In the genomic region with DNA sequence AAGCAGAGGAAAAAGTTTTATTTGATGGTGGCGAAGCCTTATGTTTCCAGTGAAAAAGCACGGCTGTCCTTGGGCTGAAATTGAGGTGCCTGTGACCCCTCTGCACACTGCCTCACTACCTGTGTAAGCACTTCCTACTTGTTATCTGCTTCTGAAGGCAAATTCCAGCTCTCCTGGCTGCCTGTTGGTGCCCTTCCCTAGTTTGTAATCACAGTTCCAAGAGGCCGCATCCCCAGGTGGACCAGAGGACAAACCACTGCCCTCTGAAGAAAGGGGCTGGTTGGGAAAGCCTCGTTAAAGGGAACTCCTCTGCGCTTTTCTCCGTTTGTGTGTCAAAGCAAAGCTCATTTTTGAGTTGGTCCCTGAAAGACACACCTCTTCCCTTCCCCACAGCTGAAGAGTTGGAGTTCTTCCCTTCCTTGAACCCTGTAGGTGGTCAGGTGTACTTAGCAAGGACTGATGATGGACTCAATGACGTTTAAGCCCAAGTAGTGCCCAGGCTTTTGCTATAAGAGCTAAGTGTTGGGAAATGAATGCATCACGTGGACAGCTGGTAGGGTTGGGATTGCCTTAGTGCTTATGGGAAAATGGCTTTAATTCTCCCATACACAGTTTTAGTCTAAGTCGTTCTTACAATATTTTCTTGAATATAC, we compare ENCODE assay signal across 9 mouse cellular contexts. TPM values are rescaled to one million over a fixed set of nuclear protein-coding genes. Genes with fewer than 3 reads are reported as not detected.
A peak's percentile ranks its signal among the peaks of the same experiment; 100 is the strongest.
DNase-seq lines count a peak whose midpoint lies in the region; ATAC-seq and TF ChIP-seq lines count a peak whose summit lies in the region.
"Had no signal": no experiment of that assay in that cellular context is flagged by ENCODE, and none has a peak within 500 bp of the region (broad histone marks: within the 10 kb centered on the region; RNA-seq: fewer than 3 reads in every experiment).

No protein-coding gene starts in this region.

- H3K9ac ChIP-seq in heart, postnatal 0 days (replicated peaks; ENCODE audit: low read depth, low read length), result no peak overlapping the region
- 0 out of 2 replicates have a peak overlapping the region, but pooled peaks have one; percentile 11 for H3K9ac ChIP-seq in liver, embryonic 13.5 days

- no peaks in the 10 kb centered on the region for H3K9me3 ChIP-seq in heart, postnatal 0 days (replicated peaks; ENCODE audit: control insufficient read depth, low read length)
- H3K9me3 ChIP-seq in liver, embryonic 13.5 days (replicated peaks), result no peaks in the 10 kb centered on the region
- H3K9me3 ChIP-seq: G1E had no signal

- no peak for DNase-seq in heart, postnatal 0 days (ENCODE audit: low spot score)
- DNase-seq in heart, adult 9 months (ENCODE audit: low spot score in 2 of 2), result no peak
- DNase-seq in kidney, adult 2 months, result peak; percentile 63
- no peak for DNase-seq in liver, embryonic 13.5 days
- no peak for DNase-seq in spleen, adult 18-20 months
- no peak for DNase-seq in right cerebral cortex, adult 18-20 months
- DNase-seq in urinary bladder, postnatal 36 days (ENCODE audit: low spot score in 2 of 2), result no peak

- ATAC-seq in heart, postnatal 0 days (ENCODE audit: insufficient read depth, low read depth), result no peak
- no peak for ATAC-seq in liver, embryonic 13.5 days (ENCODE audit: low read depth)

- peak overlapping the region; percentile 87; the same call in 1 of the 2 replicates for H3K4me3 ChIP-seq in heart, postnatal 0 days (ENCODE audit: low read depth, low read length)
- H3K4me3 ChIP-seq in bone marrow macrophage, adult 2 months (ENCODE audit: insufficient read depth, low read length), result peak overlapping the region; percentile 7
- H3K4me3 ChIP-seq in kidney, adult 2 months (ENCODE audit: insufficient read depth, low read depth, low read length), result peak overlapping the region; percentile 14
- peak overlapping the region; percentile 82 for H3K4me3 ChIP-seq in liver, embryonic 13.5 days (replicated peaks)

- peaks cover 33% of the 10 kb centered on the region for H3K4me1 ChIP-seq in heart, postnatal 0 days (ENCODE audit: control insufficient read depth, insufficient read depth)
- peaks cover 32% of the 10 kb centered on the region for H3K4me1 ChIP-seq in bone marrow macrophage, adult 2 months (ENCODE audit: control insufficient read depth, insufficient read depth, low read length)
- peaks cover 27% of the 10 kb centered on the region for H3K4me1 ChIP-seq in kidney, adult 2 months (ENCODE audit: control insufficient read depth, insufficient read depth, low read length)
- H3K4me1 ChIP-seq in liver, embryonic 13.5 days (replicated peaks), result peaks cover 57% of the 10 kb centered on the region

- H3K27ac ChIP-seq in heart, postnatal 0 days (ENCODE audit: low read depth), result no peak overlapping the region
- H3K27ac ChIP-seq in bone marrow macrophage, adult 2 months (ENCODE audit: insufficient read depth, low read depth, low read length), result no peak overlapping the region
- peak overlapping the region; percentile 80 for H3K27ac ChIP-seq in kidney, adult 2 months (ENCODE audit: insufficient read depth, low read depth, low read length)
- H3K27ac ChIP-seq in liver, embryonic 13.5 days, result no peak overlapping the region; the same call in 1 of the 2 replicates

- no peak for TF ChIP-seq POLR2A in bone marrow macrophage, adult 2 months (IDR thresholded peaks at IDR 0.05; ENCODE audit: borderline replicate concordance, low read depth, low read length)
- no peak for TF ChIP-seq POLR2A in kidney, adult 2 months (IDR thresholded peaks at IDR 0.05; ENCODE audit: low read depth, low read length)

- TF ChIP-seq EP300 in heart, postnatal 0 days (IDR thresholded peaks at IDR 0.05; ENCODE audit: low read depth), result no peak

- H3K4me2 ChIP-seq in heart, postnatal 0 days (ENCODE audit: low read depth, low read length), result peak overlapping the region; percentile 75
- peak overlapping the region; percentile 46 for H3K4me2 ChIP-seq in liver, embryonic 13.5 days

- 69% methylated on average over 9 of the region's 9 CpGs for WGBS in heart, postnatal 0 days
- 44% methylated on average over 9 of the region's 9 CpGs for WGBS in kidney, adult 2 months
- WGBS in liver, embryonic 13.5 days (ENCODE audit: insufficient replicate concordance), result 61% methylated on average over 9 of the region's 9 CpGs

- no peaks in the 10 kb centered on the region for H3K36me3 ChIP-seq in heart, postnatal 0 days (replicated peaks; ENCODE audit: control insufficient read depth, insufficient read depth, low read length)
- H3K36me3 ChIP-seq in kidney, adult 2 months (ENCODE audit: control insufficient read depth, insufficient read depth, low read length), result no peaks in the 10 kb centered on the region
- no peaks in the 10 kb centered on the region for H3K36me3 ChIP-seq in liver, embryonic 13.5 days

- no peaks in the 10 kb centered on the region for H3K27me3 ChIP-seq in heart, postnatal 0 days (ENCODE audit: control insufficient read depth, insufficient read depth, low read length)
- no peaks in the 10 kb centered on the region for H3K27me3 ChIP-seq in kidney, adult 2 months (replicated peaks; ENCODE audit: control insufficient read depth, insufficient read depth, low read length)
- no peaks in the 10 kb centered on the region for H3K27me3 ChIP-seq in liver, embryonic 13.5 days

- TF ChIP-seq CTCF in heart, postnatal 0 days (IDR thresholded peaks at IDR 0.05; ENCODE audit: low read depth), result no peak
- TF ChIP-seq CTCF in bone marrow macrophage, adult 2 months (IDR thresholded peaks at IDR 0.05; ENCODE audit: low read depth, low read length), result no peak
- TF ChIP-seq CTCF in kidney, adult 2 months (conservative IDR thresholded peaks at IDR 0.05; ENCODE audit: insufficient read depth, insufficient read length, low read depth, low read length), result no peak

RNA-seq across cellular contexts. Expression of a gene that starts 2.0 kb away (rescaled TPM):
- total RNA-seq in heart, postnatal 0 days (2014; rRNA removed; ENCODE audit: low replicate concordance), result 21.0 and 25.7 TPM in 2 replicates
- polyA plus RNA-seq in heart, postnatal 0 days (2015; fragmentation: Nextera tagmentation; extraction: Ambion mirVana), result 16.0 and 16.6 TPM in 2 replicates
- 77.6 and 78.7 TPM in 2 replicates for polyA plus RNA-seq in bone marrow macrophage, adult 2 months (2012; ENCODE audit: insufficient read depth, insufficient read length, missing spikeins)
- polyA plus RNA-seq in kidney, adult 2 months (2012; rRNA removed), result 55.3 and 56.6 TPM in 2 replicates
- 12.2 and 14.1 TPM in 2 replicates for polyA plus RNA-seq in liver, embryonic 13.5 days (2015; fragmentation: Nextera tagmentation; extraction: Ambion mirVana)

Comparison
In these comparisons a context has a peak if more than half of its experiments do, and no peak if none do; other contexts are left out.
1. H3K4me3 ChIP-seq: peak in every context shown above with its lines; median percentile 87 in heart, postnatal 0 days; 82 in liver, embryonic 13.5 days; 14 in kidney, adult 2 months; 7 in bone marrow macrophage, adult 2 months.